Mouse (Mus musculus) embryonic fibroblast, embryonic 13.5 days (primary cell): ENCODE results near the gene Cacna2d1.

Source experiments
- CTCF ChIP-seq: IDR thresholded peaks from 2 replicates; pipeline ENCODE4 v1.5.1; 2011; ENCODE audit warnings: mild to moderate bottlenecking, control low read depth, low read length, moderate library complexity, borderline replicate concordance; ENCODE audit not compliant: insufficient read depth
- POLR2A ChIP-seq: IDR thresholded peaks from 2 replicates; pipeline ENCODE4 v1.6.1; 2011; ENCODE audit warnings: low read depth, mild to moderate bottlenecking, control low read depth, low read length, moderate library complexity

DNA sequence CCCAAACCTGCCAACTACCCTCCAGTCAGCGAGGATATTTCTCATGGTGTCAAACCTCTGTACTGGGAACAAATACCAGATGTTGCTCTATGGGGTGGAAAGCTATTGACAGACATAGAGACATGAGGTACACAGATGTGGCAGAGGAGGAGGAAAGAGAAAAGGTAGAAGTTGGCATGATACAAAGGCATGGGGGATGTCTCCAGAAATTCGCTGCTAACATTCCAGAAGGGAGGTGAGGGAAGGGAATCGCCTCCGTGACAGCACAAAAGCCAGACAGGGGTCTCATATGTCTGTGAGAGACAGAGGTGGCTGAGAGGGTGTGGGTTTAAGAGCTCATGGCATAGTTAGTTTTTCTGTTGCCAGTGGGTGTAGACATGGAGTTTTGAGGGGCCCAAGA lies 131.3 kb downstream of the Cacna2d1 start:
- TF ChIP-seq CTCF (no peak), POLR2A (no peak)
